Mouse (Mus musculus) erythroblast, embryonic 14.5 days (primary cell): Measurements from ENCODE around the gene Irf2.

Experiments used
- GATA1 ChIP-seq: IDR thresholded peaks from 2 replicates; pipeline ENCODE4 v1.6.1; 2012; ENCODE audit warnings: low read length, inconsistent platforms, mixed read lengths
- TAL1 ChIP-seq: IDR thresholded peaks from 3 replicates; pipeline ENCODE4 v1.6.1; 2012; ENCODE audit warnings: low read length, inconsistent platforms, mixed read lengths

DNA sequence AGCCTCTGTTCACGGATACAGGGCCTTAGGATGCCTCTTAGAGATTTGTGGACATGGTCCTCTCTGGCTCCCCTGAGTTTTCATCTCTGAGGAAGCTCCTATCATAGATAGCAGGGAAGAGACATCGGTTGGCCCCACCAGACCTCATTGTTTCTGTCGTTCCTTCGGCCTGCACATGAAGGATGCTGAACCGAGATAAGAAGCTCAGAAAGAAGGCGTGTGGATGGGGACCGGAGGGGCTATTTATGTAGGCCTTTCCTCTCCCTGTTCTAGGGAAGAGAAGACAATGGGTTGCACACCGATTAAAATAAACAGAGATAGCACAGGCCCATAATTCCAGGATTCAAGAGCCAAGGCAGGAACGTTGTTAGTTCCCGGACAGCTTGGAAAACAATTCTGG lies 2.1 kb upstream of the Irf2 start:
- TF ChIP-seq TAL1 (no peak), GATA1 (no peak; the same call in 1 of the 2 replicates)
